Mouse (Mus musculus) forebrain, embryonic 14.5 days (tissue): Measurements from ENCODE around the gene Cdca4. TPM values are rescaled to one million over a fixed set of nuclear protein-coding genes. Genes with fewer than 3 reads are reported as not detected.

ENCODE experiments used
- ATAC-seq: fragments of 200-750 bp; cut with Nextera tagmentation; 2 replicates; pipeline ENCODE4 v1.8.0; 2017; ENCODE audit warnings: mild to moderate bottlenecking, moderate library complexity
- DNase-seq: peaks from one replicate; pipeline ENCODE4 v3.0.0-alpha.2; 2015; ENCODE audit warnings: low spot score
- H3K27ac ChIP-seq: fragments of 300-500 bp; sonication (generic); 2 replicates; pipeline ENCODE4 v1.5.1; 2014; ENCODE audit warnings: low read depth, mild to moderate bottlenecking, control low read depth, low read length, moderate library complexity
- H3K27me3 ChIP-seq: fragments of 300-500 bp; sonication (generic); replicated peaks from 2 replicates; pipeline ENCODE4 v1.6.1; 2014; ENCODE audit warnings: low read length, control low read depth, mixed read lengths; ENCODE audit not compliant: control insufficient read depth, insufficient read depth
- H3K36me3 ChIP-seq: fragments of 300-500 bp; sonication (generic); 2 replicates; pipeline ENCODE4 v1.6.1; 2014; ENCODE audit warnings: low read length, control low read depth; ENCODE audit not compliant: control insufficient read depth, insufficient read depth
- H3K4me1 ChIP-seq: fragments of 300-500 bp; sonication (generic); 2 replicates; pipeline ENCODE4 v1.6.1; 2014; ENCODE audit warnings: antibody characterized with exemption, low read length, control low read depth; ENCODE audit not compliant: control insufficient read depth, insufficient read depth
- H3K4me2 ChIP-seq: fragments of 300-500 bp; sonication (generic); 2 replicates; pipeline ENCODE4 v1.6.1; 2014; ENCODE audit warnings: mild to moderate bottlenecking, control low read depth, low read length
- H3K4me3 ChIP-seq: fragments of 300-500 bp; sonication (generic); 2 replicates; pipeline ENCODE4 v1.5.1; 2014; ENCODE audit warnings: low read depth, low read length, control low read depth
- H3K9ac ChIP-seq: fragments of 300-500 bp; sonication (generic); 2 replicates; pipeline ENCODE4 v1.6.1; 2014; ENCODE audit warnings: mild to moderate bottlenecking, low read length, control low read depth, moderate library complexity
- H3K9me3 ChIP-seq: fragments of 300-500 bp; sonication (generic); replicated peaks from 2 replicates; pipeline ENCODE4 v1.6.1; 2016; ENCODE audit warnings: low read length, control low read depth, mixed read lengths; ENCODE audit not compliant: control insufficient read depth
- WGBS: fragments of 180-500 bp; shearing (Covaris S2); extraction: QIAGEN DNeasy Blood & Tissue Kit; methylation state at CpG from one replicate; pipeline ENCODE4 v1.1.7; 2014; 5-methylcytosine and 5-hydroxymethylcytosine counted together
- polyA plus RNA-seq: library from polyadenylated mRNA; unstranded; fragments of >200 nt; fragmentation: Nextera tagmentation; extraction: Ambion mirVana; gene quantifications from 2 replicates; pipeline ENCODE4 v1.2.1, GENCODE M21; 2014

Gene Cdca4
- 101 and 112 TPM in 2 replicates for polyA plus RNA-seq

GRCm38 (mm10) chr12:112829244-112829864 is at the start of gene Cdca4:
Cdca4 (minus strand) TSS chr12:112829423.
- WGBS, result under 1% methylated on average over 60 of the region's 72 CpGs
- Histone ChIP-seq H3K4me3 (peak within 1 kb of the TSS; percentile 95), H3K4me2 (peak within 1 kb of the TSS; percentile 69), H3K27ac (peak within 1 kb of the TSS; percentile 93), H3K36me3 (peaks cover 45% of the 10 kb centered on the region), H3K27me3 (no peaks in the 10 kb centered on the region), H3K9me3 (no peaks in the 10 kb centered on the region), H3K9ac (peak within 1 kb of the TSS; percentile 99), H3K4me1 (peaks cover 33% of the 10 kb centered on the region)
- ATAC-seq (peak; percentile 98), DNase-seq (peak; percentile 98)

GRCm38 (mm10) chr12:112877607-112878020 is 48.4 kb upstream of the Cdca4 start:
- under 1% methylated on average over 34 of the region's 37 CpGs for WGBS
- DNase-seq, result no peak
- ATAC-seq, result no peak

GRCm38 (mm10) chr12:112877073-112877576 is 47.9 kb upstream of the Cdca4 start:
- Histone ChIP-seq H3K27me3 (peaks cover 53% of the 10 kb centered on the region), H3K27ac (no peak overlapping the region), H3K9ac (peak overlapping the region; percentile 35), H3K4me2 (peak overlapping the region; percentile 46), H3K4me1 (no peaks in the 10 kb centered on the region), H3K9me3 (no peaks in the 10 kb centered on the region), H3K4me3 (peak overlapping the region; percentile 26), H3K36me3 (no peaks in the 10 kb centered on the region)
- ATAC-seq (no peak), DNase-seq (no peak)
- 9% methylated on average over 17 of the region's 17 CpGs for WGBS

More at GRCm38 (mm10) chr12:112877607-112878020, 48.4 kb upstream of the Cdca4 start:
- Histone ChIP-seq H3K9ac (peak overlapping the region; percentile 35), H3K4me3 (peak overlapping the region; percentile 26), H3K4me2 (peak overlapping the region; percentile 46), H3K9me3 (no peaks in the 10 kb centered on the region), H3K27me3 (peaks cover 49% of the 10 kb centered on the region), H3K4me1 (no peaks in the 10 kb centered on the region), H3K36me3 (no peaks in the 10 kb centered on the region), H3K27ac (no peak overlapping the region)

- DNase-seq, result no peak
- Histone ChIP-seq H3K36me3 (no peaks in the 10 kb centered on the region), H3K27ac (no peak overlapping the region), H3K27me3 (peaks cover 54% of the 10 kb centered on the region), H3K9me3 (no peaks in the 10 kb centered on the region), H3K9ac (no peak overlapping the region), H3K4me1 (no peaks in the 10 kb centered on the region), H3K4me2 (peak overlapping the region; percentile 28; the same call in 1 of the 2 replicates), H3K4me3 (peak overlapping the region; percentile 11; the same call in 1 of the 2 replicates)
- ATAC-seq, result 0 out of 2 replicates have a peak, but pooled peaks have one; percentile 4
- 4% methylated on average over 28 of the region's 28 CpGs for WGBS
Measured at GRCm38 (mm10) chr12:112876332-112877072, 47.3 kb upstream of the Cdca4 start.

- Histone ChIP-seq H3K4me1 (no peaks in the 10 kb centered on the region), H3K27ac (no peak overlapping the region), H3K27me3 (peaks cover 54% of the 10 kb centered on the region), H3K4me3 (no peak overlapping the region), H3K36me3 (no peaks in the 10 kb centered on the region), H3K9me3 (no peaks in the 10 kb centered on the region), H3K9ac (no peak overlapping the region), H3K4me2 (no peak overlapping the region)
- peak; percentile 75 for ATAC-seq
- 21% methylated on average over 16 of the region's 16 CpGs for WGBS
- peak; percentile 92 for DNase-seq
Measured at GRCm38 (mm10) chr12:112875225-112876013, 46.2 kb upstream of the Cdca4 start.

- Histone ChIP-seq H3K9ac (no peak overlapping the region), H3K4me3 (no peak overlapping the region), H3K4me1 (no peaks in the 10 kb centered on the region), H3K36me3 (no peaks in the 10 kb centered on the region), H3K4me2 (peak overlapping the region; percentile 28), H3K27me3 (peaks cover 54% of the 10 kb centered on the region), H3K9me3 (no peaks in the 10 kb centered on the region), H3K27ac (no peak overlapping the region)
- WGBS, result 16% methylated on average over 22 of the region's 22 CpGs
- DNase-seq (no peak), ATAC-seq (no peak)
Measured at GRCm38 (mm10) chr12:112874199-112874598, 45.0 kb upstream of the Cdca4 start.

GRCm38 (mm10) chr12:112873452-112874190 is 44.4 kb upstream of the Cdca4 start:
- no peak overlapping the region for H3K27ac ChIP-seq
- DNase-seq, result peak; percentile 77
- H3K4me1 ChIP-seq, result no peaks in the 10 kb centered on the region
- no peaks in the 10 kb centered on the region for H3K9me3 ChIP-seq
- H3K9ac ChIP-seq, result no peak overlapping the region
- H3K36me3 ChIP-seq, result no peaks in the 10 kb centered on the region
- ATAC-seq, result peak; percentile 28; the same call in 1 of the 2 replicates
- H3K4me3 ChIP-seq, result no peak overlapping the region
- peaks cover 50% of the 10 kb centered on the region for H3K27me3 ChIP-seq
- 23% methylated on average over 18 of the region's 18 CpGs for WGBS
- peak overlapping the region; percentile 28 for H3K4me2 ChIP-seq

- Histone ChIP-seq H3K9ac (no peak overlapping the region), H3K27me3 (peaks cover 44% of the 10 kb centered on the region), H3K4me2 (no peak overlapping the region), H3K4me1 (no peaks in the 10 kb centered on the region), H3K4me3 (no peak overlapping the region), H3K36me3 (no peaks in the 10 kb centered on the region), H3K9me3 (no peaks in the 10 kb centered on the region), H3K27ac (no peak overlapping the region)
- ATAC-seq, result no peak
- DNase-seq, result no peak
- WGBS, result 90% methylated on average over 10 of the region's 10 CpGs
Measured at GRCm38 (mm10) chr12:112872991-112873390, 43.8 kb upstream of the Cdca4 start.
